Mouse (Mus musculus): ENCODE measurements at regions not wholly inside any gene's neighbourhood (a gene's known extent, or its start where the extent isn't known, plus 50 kb on each side); places are given as distances from the start of the nearest gene placed in this dataset.

- DNase-seq (ENCODE audit: low read depth in 1 of 2, low spot score in 2 of 2): no peak
Observed at GRCm38 (mm10) chr3:148762541-148763225, 227.7 kb downstream of the Adgrl2 start.

- no peak for DNase-seq (ENCODE audit: low read depth in 1 of 2, low spot score in 2 of 2)
Observed at GRCm38 (mm10) chr3:148761586-148761985, 228.8 kb downstream of the Adgrl2 start.

- no peak for DNase-seq (ENCODE audit: low read depth in 1 of 2, low spot score in 2 of 2)
Observed at GRCm38 (mm10) chr3:148759500-148759899, 230.9 kb downstream of the Adgrl2 start.

DNA sequence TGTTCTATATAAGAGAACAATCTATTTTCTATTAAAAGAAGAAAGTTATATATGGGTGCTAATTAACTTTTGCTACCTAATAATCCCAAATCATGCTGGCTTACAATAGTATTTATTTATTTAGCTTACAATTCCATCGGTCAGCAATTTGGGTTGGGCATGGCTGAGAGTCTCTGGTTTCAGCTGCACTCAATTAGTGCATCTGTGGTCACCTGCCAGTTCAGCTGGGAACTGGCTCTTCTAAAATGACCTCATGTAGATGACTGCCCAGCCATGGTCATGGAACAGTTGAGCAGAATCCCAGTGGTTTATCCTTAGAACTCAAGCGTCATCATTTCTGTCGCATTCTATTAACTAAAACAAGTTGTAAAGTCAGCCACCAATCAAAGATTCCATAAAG is 244.1 kb downstream of the Adgrl2 start:
- no peak for DNase-seq (ENCODE audit: low read depth in 1 of 2, low spot score in 2 of 2)

DNA sequence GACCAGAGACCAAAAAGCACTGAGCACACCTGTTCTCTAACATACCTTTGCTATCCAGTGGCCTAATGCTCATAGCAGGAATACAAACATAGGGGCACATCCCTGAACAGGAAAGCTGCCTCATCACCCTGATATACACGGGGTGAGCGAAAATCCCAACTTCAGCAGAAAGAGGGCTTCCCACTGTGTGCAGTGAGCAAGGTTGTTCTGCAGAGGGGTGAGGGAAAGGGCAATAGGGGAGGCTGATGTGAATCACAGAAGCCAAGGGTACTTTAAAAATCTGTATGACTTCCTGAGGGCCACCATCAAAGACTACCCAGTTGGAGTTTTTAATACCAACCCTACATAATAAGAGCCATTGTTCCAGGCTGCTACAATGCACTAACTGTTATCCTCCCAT is 245.7 kb downstream of the Adgrl2 start:
- DNase-seq (ENCODE audit: low read depth in 1 of 2, low spot score in 2 of 2): no peak

DNA sequence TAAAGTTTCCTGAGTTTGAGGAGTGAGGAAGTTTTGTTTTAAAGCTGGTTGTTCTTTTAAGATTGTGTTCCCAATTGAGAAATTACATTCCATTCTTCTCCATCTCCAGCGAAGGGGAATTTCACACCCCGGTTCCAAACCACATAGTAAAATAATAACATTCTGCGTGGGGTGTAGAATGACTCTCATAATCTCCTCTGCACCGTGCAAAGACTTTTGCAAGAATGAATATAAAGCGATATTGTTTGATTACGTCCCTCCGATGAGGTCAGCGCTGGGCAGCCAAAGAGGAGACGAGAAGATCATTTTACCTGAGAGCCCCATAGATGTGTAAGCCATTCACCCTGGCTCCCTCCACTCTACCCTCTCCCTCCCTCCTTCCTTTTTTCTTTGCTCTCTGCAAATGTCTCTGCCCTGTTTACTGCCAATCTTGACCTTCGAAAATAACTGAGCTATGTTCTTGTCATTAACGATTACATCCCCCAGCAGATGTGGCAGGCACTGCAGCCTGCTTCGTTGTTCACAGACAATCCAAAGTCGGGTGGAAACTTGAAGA is 256.1 kb downstream of the Adgrl2 start:
- DNase-seq (ENCODE audit: low read depth in 1 of 2, low spot score in 2 of 2): no peak

DNA sequence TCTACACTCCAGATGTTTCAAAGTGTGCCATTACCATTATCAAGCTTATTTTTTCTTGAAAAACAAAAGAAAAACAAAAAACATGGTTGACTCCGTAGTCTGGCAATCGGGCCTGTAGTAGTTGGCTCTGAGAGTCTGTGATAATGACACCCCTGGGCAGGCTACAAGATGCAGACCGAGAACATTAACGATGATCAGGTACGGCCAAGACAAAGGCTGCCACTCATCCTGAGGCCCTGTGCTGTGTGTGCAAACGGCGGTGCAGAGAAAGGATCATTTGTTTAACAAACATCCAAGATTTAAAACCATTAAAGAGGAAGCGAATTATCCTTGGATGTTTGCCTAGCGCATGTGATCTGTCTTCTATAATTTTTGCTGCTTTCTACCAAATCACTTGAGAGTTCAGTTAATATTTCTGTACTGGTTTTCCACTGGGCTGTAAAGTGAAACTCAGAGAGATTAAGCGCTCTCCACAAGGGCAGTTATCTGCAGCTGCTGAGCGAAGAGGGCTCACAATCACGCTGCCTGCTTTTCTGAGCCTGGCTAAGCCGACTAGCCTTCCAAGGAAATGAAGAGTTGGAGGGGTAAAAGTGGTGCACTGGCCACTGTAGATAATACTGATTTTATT is 257.0 kb downstream of the Adgrl2 start:
- DNase-seq (ENCODE audit: low read depth in 1 of 2, low spot score in 2 of 2): no peak

DNA sequence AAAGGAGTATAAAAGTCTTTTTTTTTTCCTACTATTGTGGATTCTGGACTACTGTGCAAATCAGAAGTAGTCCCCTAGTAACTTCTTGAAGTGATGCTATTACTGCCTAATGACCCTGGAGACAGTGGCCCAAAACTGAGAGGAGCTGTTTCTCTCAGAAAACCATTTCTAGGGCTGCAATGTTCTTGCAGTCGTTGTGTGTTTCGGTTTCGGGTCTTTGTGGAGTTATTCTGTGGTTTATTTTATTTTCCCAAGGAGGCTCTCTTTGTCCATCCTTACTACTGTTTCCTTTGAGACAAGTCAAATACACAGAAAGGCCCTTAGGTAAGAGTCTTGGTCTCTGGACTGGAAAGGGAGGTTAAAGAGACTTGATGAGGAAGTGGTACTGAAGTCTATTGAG is 258.9 kb downstream of the Adgrl2 start:
- DNase-seq (ENCODE audit: low read depth in 1 of 2, low spot score in 2 of 2): no peak

- DNase-seq (ENCODE audit: low read depth in 1 of 2, low spot score in 2 of 2): peak in 1 of 2 experiments; percentile 2
Observed at GRCm38 (mm10) chr3:148729242-148729680, 261.1 kb downstream of the Adgrl2 start.

- no peak for DNase-seq (ENCODE audit: low read depth in 1 of 2, low spot score in 2 of 2)
Observed at GRCm38 (mm10) chr3:148728513-148729241, 261.7 kb downstream of the Adgrl2 start.

GRCm38 (mm10) chr3:148726596-148727331 is 263.6 kb downstream of the Adgrl2 start:
- no peak for DNase-seq (ENCODE audit: low read depth in 1 of 2, low spot score in 2 of 2)

GRCm38 (mm10) chr3:148696555-148696954 is 293.8 kb downstream of the Adgrl2 start:
- DNase-seq (ENCODE audit: low read depth in 1 of 2, low spot score in 2 of 2): no peak

GRCm38 (mm10) chr3:148695453-148695852 is 294.9 kb downstream of the Adgrl2 start:
- no peak for DNase-seq (ENCODE audit: low read depth in 1 of 2, low spot score in 2 of 2)

DNA sequence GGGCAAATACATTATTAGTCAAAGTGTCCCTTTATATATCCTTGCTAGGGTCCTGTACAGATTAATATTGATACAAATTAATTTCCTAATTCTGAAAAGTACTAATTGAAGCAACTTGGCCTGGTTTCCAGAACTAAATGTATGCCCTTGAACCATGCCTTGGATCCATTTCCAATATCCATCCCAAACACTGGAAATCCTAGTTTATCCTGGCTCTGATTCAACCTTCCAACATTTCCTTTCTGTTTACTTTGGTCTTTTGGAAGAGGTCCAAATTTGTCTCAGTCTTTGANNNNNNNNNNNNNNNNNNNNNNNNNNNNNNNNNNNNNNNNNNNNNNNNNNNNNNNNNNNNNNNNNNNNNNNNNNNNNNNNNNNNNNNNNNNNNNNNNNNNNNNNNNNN is 307.2 kb downstream of the Adgrl2 start:
- no peak for DNase-seq (ENCODE audit: low read depth in 1 of 2, low spot score in 2 of 2)

GRCm38 (mm10) chr3:148682445-148682994 is 307.8 kb downstream of the Adgrl2 start:
- DNase-seq (ENCODE audit: low read depth in 1 of 2, low spot score in 2 of 2): no peak

- no peak for DNase-seq (ENCODE audit: low read depth in 1 of 2, low spot score in 2 of 2)
Observed at GRCm38 (mm10) chr3:148681186-148681585, 309.2 kb downstream of the Adgrl2 start.

DNA sequence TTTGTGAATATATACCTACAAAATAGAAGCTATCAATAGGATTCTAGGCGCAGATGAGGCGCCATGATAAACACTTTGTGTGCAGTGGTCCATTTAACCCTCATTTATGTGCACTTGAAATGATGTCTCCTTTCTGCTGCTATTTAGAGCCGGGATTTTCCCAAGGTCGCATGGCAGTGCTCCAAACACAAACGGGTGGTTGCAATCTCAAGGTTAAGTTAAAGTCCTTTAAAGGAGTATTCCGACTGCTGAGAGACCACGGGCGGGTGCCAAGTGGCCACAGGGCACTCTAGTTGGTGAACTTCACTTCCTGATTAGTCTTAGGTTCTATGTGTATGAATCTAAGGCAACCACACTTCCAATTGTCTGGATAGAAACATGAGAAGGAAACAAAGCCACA is 309.6 kb downstream of the Adgrl2 start:
- DNase-seq (ENCODE audit: low read depth in 1 of 2, low spot score in 2 of 2): no peak

- no peak for DNase-seq (ENCODE audit: low read depth in 1 of 2, low spot score in 2 of 2)
Observed at GRCm38 (mm10) chr3:148680086-148680485, 310.3 kb downstream of the Adgrl2 start.

GRCm38 (mm10) chr3:148679121-148679520 is 311.2 kb downstream of the Adgrl2 start:
- DNase-seq (ENCODE audit: low read depth in 1 of 2, low spot score in 2 of 2): no peak

- no peak for DNase-seq (ENCODE audit: low read depth in 1 of 2, low spot score in 2 of 2)
Observed at GRCm38 (mm10) chr3:148676025-148676424, 314.3 kb downstream of the Adgrl2 start.
